Mouse (Mus musculus): ENCODE measurements around the gene Bola2. TPM values are rescaled to one million over a fixed set of nuclear protein-coding genes. Genes with fewer than 3 reads are reported as not detected.

Gene Bola2
- total RNA-seq, 2 experiments from 2014 or later, result 53.6 to 54.4 TPM

Other genes with a start within 250 kb of the Bola2 start
- gene Atp2a1, start 232.3 kb upstream of the Bola2 start, total RNA-seq (2021), result over 10,000 TPM; 11,325 to 12,607 TPM
- 10 to 100 TPM; 52.0 to 53.7 TPM for gene Sh2b1, start 220.0 kb upstream of the Bola2 start, total RNA-seq (2021)
- gene Tufm, start 208.0 kb upstream of the Bola2 start, total RNA-seq (2021), result 100 to 1,000 TPM in 1 of 2 experiments, 10 to 100 TPM in 1; 99.0 to 114 TPM
- 10 to 100 TPM; 33.6 to 45.6 TPM for gene Atxn2l, start 192.0 kb upstream of the Bola2 start, total RNA-seq (2021)
- 100 to 1,000 TPM; 147 to 153 TPM for gene Eif3c, start 129.0 kb upstream of the Bola2 start, total RNA-seq (2021)
- gene Apobr, start 110.5 kb upstream of the Bola2 start, total RNA-seq (2021), result 1 to 10 TPM in 1 of 2 experiments, under 1 TPM in 1; 0.59 to 1.0 TPM
- 10 to 100 TPM in 1 of 2 experiments, 1 to 10 TPM in 1; 6.3 to 14.3 TPM for gene Cln3, start 109.6 kb upstream of the Bola2 start, total RNA-seq (2021)
- not detected for gene Il27, start 100.5 kb upstream of the Bola2 start, total RNA-seq (2021)
- gene Nupr1, start 64.5 kb upstream of the Bola2 start, total RNA-seq (2021), result 10 to 100 TPM; 19.0 to 25.3 TPM
- 10 to 100 TPM; 21.9 to 22.9 TPM for gene Sgf29, start 46.1 kb upstream of the Bola2 start, total RNA-seq (2021)
- gene Sult1a1, start 19.0 kb upstream of the Bola2 start, total RNA-seq (2021), result 10 to 100 TPM; 13.8 to 24.7 TPM
- 1 to 10 TPM; 4.2 to 6.1 TPM for gene Slx1b, start 383 bp downstream of the Bola2 start, total RNA-seq (2021)
- gene Coro1a, start 12.4 kb downstream of the Bola2 start, total RNA-seq (2021), result 1 to 10 TPM; 5.0 to 7.0 TPM
- gene Mapk3, start 64.2 kb downstream of the Bola2 start, total RNA-seq (2021), result 10 to 100 TPM; 43.7 to 54.7 TPM
- 1 to 10 TPM; 1.0 to 4.0 TPM for gene Gdpd3, start 70.9 kb downstream of the Bola2 start, total RNA-seq (2021)
- gene Ypel3, start 81.6 kb downstream of the Bola2 start, total RNA-seq (2021), result 10 to 100 TPM; 56.3 to 62.9 TPM
- under 1 TPM; 0.38 to 0.75 TPM for gene Tbx6, start 86.1 kb downstream of the Bola2 start, total RNA-seq (2021)
- gene Ppp4c, start 97.1 kb downstream of the Bola2 start, total RNA-seq (2021), result 10 to 100 TPM; 44.2 to 48.8 TPM
- 10 to 100 TPM; 10.3 to 10.5 TPM for gene Fam57b, start 102.3 kb downstream of the Bola2 start, total RNA-seq (2021)
- not detected for gene 4930451I11Rik, start 136.2 kb downstream of the Bola2 start, total RNA-seq (2021)
- gene Doc2a, start 152.0 kb downstream of the Bola2 start, total RNA-seq (2021), result under 1 TPM; 0.14 to 0.68 TPM
- 10 to 100 TPM; 11.9 to 18.1 TPM for gene Hirip3, start 166.6 kb downstream of the Bola2 start, total RNA-seq (2021)
- 10 to 100 TPM; 18.6 to 23.6 TPM for gene Ino80e, start 167.0 kb downstream of the Bola2 start, total RNA-seq (2021)
- gene Taok2, start 189.3 kb downstream of the Bola2 start, total RNA-seq (2021), result 10 to 100 TPM; 40.2 to 52.3 TPM
- gene Tmem219, start 227.5 kb downstream of the Bola2 start, total RNA-seq (2021), result 10 to 100 TPM; 16.2 to 17.3 TPM
- 1 to 10 TPM; 3.7 to 5.0 TPM for gene Kctd13, start 233.5 kb downstream of the Bola2 start, total RNA-seq (2021)

All from gastrocnemius, postnatal 10 days (tissue).